Mouse (Mus musculus): Measurements from ENCODE around the gene Cep41. TPM values are rescaled to one million over a fixed set of nuclear protein-coding genes. Genes with fewer than 3 reads are reported as not detected.
A peak's percentile ranks its signal among the peaks of the same experiment; 100 is the strongest.

Gene Cep41
- polyA plus RNA-seq, 1 experiment from 2014 or later = 19.8 TPM

GRCm38 (mm10) chr6:30636186-30636842 is 57.2 kb downstream of the Cep41 start:
- Histone ChIP-seq H3K27me3 (ENCODE audit: low read depth, poor library complexity, severe bottlenecking) (no peaks in the 10 kb centered on the region), H3K27ac (replicated peaks) (peak overlapping the region; percentile 92), H3K4me1 (peaks cover 45% of the 10 kb centered on the region), H3K9me3 (replicated peaks) (peaks cover 15% of the 10 kb centered on the region), H3K36me3 (peaks cover 4% of the 10 kb centered on the region; the same call in 1 of the 2 replicates), H3K4me3 (peak overlapping the region; percentile 11; the same call in 1 of the 2 replicates)
- 14% methylated on average over 4 of the region's 4 CpGs for WGBS
- DNase-seq (ENCODE audit: low spot score) = peak; percentile 73

- H3K4me3 ChIP-seq = no peak overlapping the region
- DNase-seq (ENCODE audit: low spot score) = peak; percentile 55
- 44% methylated on average over 8 of the region's 8 CpGs for WGBS
- H3K9me3 ChIP-seq (replicated peaks) = peaks cover 12% of the 10 kb centered on the region
- peaks cover 1% of the 10 kb centered on the region; the same call in 1 of the 2 replicates for H3K36me3 ChIP-seq
- peak overlapping the region; percentile 92 for H3K27ac ChIP-seq (replicated peaks)
- H3K27me3 ChIP-seq (ENCODE audit: low read depth, poor library complexity, severe bottlenecking) = no peaks in the 10 kb centered on the region
- H3K4me1 ChIP-seq = peaks cover 45% of the 10 kb centered on the region
These were observed 58.1 kb downstream of the Cep41 start for GRCm38 (mm10) chr6:30635361-30635862.

- no peaks in the 10 kb centered on the region for H3K9me3 ChIP-seq (replicated peaks)
- no peak for DNase-seq (ENCODE audit: low spot score)
- peaks cover 35% of the 10 kb centered on the region for H3K4me1 ChIP-seq
- H3K27ac ChIP-seq (replicated peaks) = peak overlapping the region; percentile 72; the same call in 1 of the 2 replicates
- no peak overlapping the region for H3K4me3 ChIP-seq
- no peaks in the 10 kb centered on the region for H3K36me3 ChIP-seq
- 94% methylated on average over 1 of the region's 1 CpGs for WGBS
- no peaks in the 10 kb centered on the region for H3K27me3 ChIP-seq (ENCODE audit: low read depth, poor library complexity, severe bottlenecking)
These were observed 63.6 kb downstream of the Cep41 start for GRCm38 (mm10) chr6:30629989-30630388.

GRCm38 (mm10) chr6:30628152-30628551 is 65.4 kb downstream of the Cep41 start:
- Histone ChIP-seq H3K9me3 (replicated peaks) (no peaks in the 10 kb centered on the region), H3K4me1 (peaks cover 28% of the 10 kb centered on the region), H3K27me3 (ENCODE audit: low read depth, poor library complexity, severe bottlenecking) (no peaks in the 10 kb centered on the region), H3K36me3 (no peaks in the 10 kb centered on the region), H3K27ac (replicated peaks) (peak overlapping the region; percentile 74), H3K4me3 (no peak overlapping the region)
- WGBS = 76% methylated on average over 6 of the region's 6 CpGs
- DNase-seq (ENCODE audit: low spot score) = no peak

GRCm38 (mm10) chr6:30624763-30625162 is 68.8 kb downstream of the Cep41 start:
- Histone ChIP-seq H3K27me3 (ENCODE audit: low read depth, poor library complexity, severe bottlenecking) (no peaks in the 10 kb centered on the region), H3K27ac (replicated peaks) (peak overlapping the region; percentile 39), H3K4me1 (peaks cover 36% of the 10 kb centered on the region), H3K4me3 (no peak overlapping the region), H3K36me3 (no peaks in the 10 kb centered on the region), H3K9me3 (replicated peaks) (no peaks in the 10 kb centered on the region)
- DNase-seq (ENCODE audit: low spot score) = no peak
- 96% methylated on average over 9 of the region's 9 CpGs for WGBS

GRCm38 (mm10) chr6:30621986-30622389 is 71.6 kb downstream of the Cep41 start:
- Histone ChIP-seq H3K27ac (replicated peaks) (peak overlapping the region; percentile 33; the same call in 1 of the 2 replicates), H3K4me3 (no peak overlapping the region), H3K4me1 (peaks cover 46% of the 10 kb centered on the region), H3K9me3 (replicated peaks) (no peaks in the 10 kb centered on the region), H3K36me3 (no peaks in the 10 kb centered on the region), H3K27me3 (ENCODE audit: low read depth, poor library complexity, severe bottlenecking) (no peaks in the 10 kb centered on the region)
- 82% methylated on average over 4 of the region's 4 CpGs for WGBS
- DNase-seq (ENCODE audit: low spot score) = no peak

GRCm38 (mm10) chr6:30620994-30621393 is 72.6 kb downstream of the Cep41 start:
- H3K4me1 ChIP-seq = peaks cover 56% of the 10 kb centered on the region
- no peak overlapping the region for H3K4me3 ChIP-seq
- WGBS = 91% methylated on average over 6 of the region's 6 CpGs
- H3K27ac ChIP-seq (replicated peaks) = peak overlapping the region; percentile 93
- no peaks in the 10 kb centered on the region for H3K9me3 ChIP-seq (replicated peaks)
- no peaks in the 10 kb centered on the region for H3K36me3 ChIP-seq
- H3K27me3 ChIP-seq (ENCODE audit: low read depth, poor library complexity, severe bottlenecking) = no peaks in the 10 kb centered on the region
- DNase-seq (ENCODE audit: low spot score) = no peak

GRCm38 (mm10) chr6:30620591-30620990 is 73.0 kb downstream of the Cep41 start:
- no peak for DNase-seq (ENCODE audit: low spot score)
- Histone ChIP-seq H3K27me3 (ENCODE audit: low read depth, poor library complexity, severe bottlenecking) (no peaks in the 10 kb centered on the region), H3K36me3 (no peaks in the 10 kb centered on the region), H3K9me3 (replicated peaks) (no peaks in the 10 kb centered on the region), H3K27ac (replicated peaks) (peak overlapping the region; percentile 93), H3K4me3 (no peak overlapping the region), H3K4me1 (peaks cover 60% of the 10 kb centered on the region)
- WGBS = 86% methylated on average over 4 of the region's 4 CpGs

GRCm38 (mm10) chr6:30619606-30620005 is 73.9 kb downstream of the Cep41 start:
- no peak for DNase-seq (ENCODE audit: low spot score)
- Histone ChIP-seq H3K27me3 (ENCODE audit: low read depth, poor library complexity, severe bottlenecking) (no peaks in the 10 kb centered on the region), H3K9me3 (replicated peaks) (no peaks in the 10 kb centered on the region), H3K27ac (replicated peaks) (peak overlapping the region; percentile 93), H3K36me3 (no peaks in the 10 kb centered on the region), H3K4me1 (peaks cover 70% of the 10 kb centered on the region), H3K4me3 (no peak overlapping the region)
- 62% methylated on average over 5 of the region's 5 CpGs for WGBS

GRCm38 (mm10) chr6:30618735-30619134 is 74.8 kb downstream of the Cep41 start:
- Histone ChIP-seq H3K27me3 (ENCODE audit: low read depth, poor library complexity, severe bottlenecking) (no peaks in the 10 kb centered on the region), H3K4me1 (peaks cover 78% of the 10 kb centered on the region), H3K27ac (replicated peaks) (peak overlapping the region; percentile 93), H3K36me3 (no peaks in the 10 kb centered on the region), H3K9me3 (replicated peaks) (no peaks in the 10 kb centered on the region), H3K4me3 (peak overlapping the region; percentile 46; the same call in 1 of the 2 replicates)
- WGBS = 20% methylated on average over 6 of the region's 6 CpGs
- DNase-seq (ENCODE audit: low spot score) = peak; percentile 38

- Histone ChIP-seq H3K27ac (replicated peaks) (peak overlapping the region; percentile 93), H3K36me3 (no peaks in the 10 kb centered on the region), H3K9me3 (replicated peaks) (no peaks in the 10 kb centered on the region), H3K27me3 (ENCODE audit: low read depth, poor library complexity, severe bottlenecking) (no peaks in the 10 kb centered on the region), H3K4me3 (peak overlapping the region; percentile 46), H3K4me1 (peaks cover 83% of the 10 kb centered on the region)
- WGBS = 1% methylated on average over 18 of the region's 18 CpGs
- DNase-seq (ENCODE audit: low spot score) = peak; percentile 84
These were observed 75.5 kb downstream of the Cep41 start for GRCm38 (mm10) chr6:30617959-30618590.

- Histone ChIP-seq H3K27me3 (ENCODE audit: low read depth, poor library complexity, severe bottlenecking) (no peaks in the 10 kb centered on the region), H3K9me3 (replicated peaks) (no peaks in the 10 kb centered on the region), H3K36me3 (no peaks in the 10 kb centered on the region), H3K4me1 (peaks cover 90% of the 10 kb centered on the region), H3K27ac (replicated peaks) (peak overlapping the region; percentile 93), H3K4me3 (peak overlapping the region; percentile 46)
- DNase-seq (ENCODE audit: low spot score) = peak; percentile 92
- WGBS = 1% methylated on average over 13 of the region's 13 CpGs
These were observed 76.3 kb downstream of the Cep41 start for GRCm38 (mm10) chr6:30617020-30617958.
